Mouse (Mus musculus) hindbrain, embryonic 13.5 days (tissue): Measurements from ENCODE around the gene Dand5. TPM values are rescaled to one million over a fixed set of nuclear protein-coding genes. Genes with fewer than 3 reads are reported as not detected.
A peak's percentile ranks its signal among the peaks of the same experiment; 100 is the strongest.

Source experiments
- ATAC-seq: fragments of 200-750 bp; cut with Nextera tagmentation; 2 replicates; pipeline ENCODE4 v1.8.0; 2017; ENCODE audit warnings: moderate TSS enrichment; ENCODE audit not compliant: low FRiP score
- H3K27ac ChIP-seq: fragments of 300-500 bp; sonication (generic); 2 replicates; pipeline ENCODE4 v1.5.1; 2015; ENCODE audit warnings: inconsistent platforms, mild to moderate bottlenecking, moderate library complexity
- H3K27me3 ChIP-seq: fragments of 300-500 bp; sonication (generic); 2 replicates; pipeline ENCODE4 v1.6.1; 2015; ENCODE audit warnings: mild to moderate bottlenecking, inconsistent platforms
- H3K36me3 ChIP-seq: fragments of 300-500 bp; sonication (generic); 2 replicates; pipeline ENCODE4 v1.6.1; 2015; ENCODE audit warnings: mild to moderate bottlenecking, inconsistent platforms
- H3K4me1 ChIP-seq: fragments of 300-500 bp; sonication (generic); replicated peaks from 2 replicates; pipeline ENCODE4 v1.6.1; 2015; ENCODE audit warnings: inconsistent platforms
- H3K4me2 ChIP-seq: fragments of 300-500 bp; sonication (generic); 2 replicates; pipeline ENCODE4 v1.6.1; 2015; ENCODE audit warnings: inconsistent platforms, mild to moderate bottlenecking, moderate library complexity
- H3K4me3 ChIP-seq: fragments of 300-500 bp; sonication (generic); 2 replicates; pipeline ENCODE4 v1.5.1; 2015; ENCODE audit warnings: mild to moderate bottlenecking, inconsistent platforms
- H3K9ac ChIP-seq: fragments of 300-500 bp; sonication (generic); 2 replicates; pipeline ENCODE4 v1.6.1; 2015; ENCODE audit warnings: mild to moderate bottlenecking, inconsistent platforms
- H3K9me3 ChIP-seq: fragments of 300-500 bp; sonication (generic); 2 replicates; pipeline ENCODE4 v1.6.1; 2016; ENCODE audit warnings: inconsistent platforms
- WGBS: fragments of 180-500 bp; shearing (Covaris S2); methylation state at CpG from one replicate; pipeline ENCODE4 v1.1.7; 2015; 5-methylcytosine and 5-hydroxymethylcytosine counted together
- polyA plus RNA-seq: library from polyadenylated mRNA; unstranded; fragments of >200 nt; fragmentation: Nextera tagmentation; extraction: Ambion mirVana; gene quantifications from 2 replicates; pipeline ENCODE4 v1.2.1, GENCODE M21; 2015

The Dand5 gene
- polyA plus RNA-seq, 1 experiment from 2014 or later, result 11.5 TPM

DNA sequence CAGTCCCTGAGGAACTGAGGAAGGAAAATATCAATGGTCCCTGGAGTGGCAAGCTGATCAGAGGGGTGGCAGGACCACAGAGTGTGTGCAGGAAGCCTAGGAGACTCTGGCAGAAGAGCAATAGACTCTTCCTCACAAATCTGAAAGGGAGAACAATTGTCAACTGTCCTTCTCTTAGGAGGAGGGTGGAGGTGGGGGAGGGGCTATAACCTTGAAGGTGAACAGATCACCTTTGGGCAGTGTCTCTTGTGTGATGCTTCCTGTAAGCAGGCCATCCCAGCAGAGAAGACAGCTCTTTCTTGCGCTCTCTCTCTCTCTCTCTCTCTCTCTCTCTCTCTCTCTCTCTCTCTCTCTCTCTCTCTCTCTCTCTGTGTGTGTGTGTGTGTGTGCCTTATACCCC, 46.1 kb downstream of the Dand5 start:
- WGBS, result no CpG with 5 or more reads among the region's 1 CpGs
- H3K9me3 ChIP-seq, result no peaks in the 10 kb centered on the region
- peak overlapping the region; percentile 58; the same call in 1 of the 2 replicates for H3K27ac ChIP-seq
- H3K4me2 ChIP-seq, result no peak overlapping the region
- peaks cover 64% of the 10 kb centered on the region for H3K4me1 ChIP-seq
- peaks cover 93% of the 10 kb centered on the region for H3K27me3 ChIP-seq
- no peaks in the 10 kb centered on the region for H3K36me3 ChIP-seq
- ATAC-seq, result no peak
- H3K4me3 ChIP-seq, result no peak overlapping the region
- H3K9ac ChIP-seq, result no peak overlapping the region

DNA sequence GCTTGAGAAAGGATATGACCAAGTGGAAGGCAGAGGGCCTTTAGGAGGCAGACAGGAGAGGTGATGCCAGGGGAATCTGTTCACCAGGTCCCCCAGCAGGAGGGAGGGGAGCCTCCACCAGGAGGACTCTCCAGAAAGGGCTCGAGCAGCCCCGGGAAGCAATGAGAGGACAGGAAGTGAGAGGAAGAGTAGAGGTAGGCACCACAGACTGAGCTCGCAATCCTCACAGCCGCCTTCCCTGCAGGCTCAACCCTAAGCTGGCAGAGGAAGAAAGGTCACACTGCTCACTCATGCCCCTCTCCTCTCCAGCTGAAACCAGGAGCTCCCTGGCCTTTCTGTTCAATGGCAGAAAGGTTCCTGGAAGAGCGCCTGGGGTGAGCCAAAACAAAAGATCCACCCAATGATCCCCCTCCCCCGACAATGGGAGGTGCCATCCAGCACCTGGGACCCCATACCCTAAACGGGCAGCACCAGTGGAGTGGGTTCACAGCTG, 47.0 kb downstream of the Dand5 start:
- Histone ChIP-seq H3K9ac (peak overlapping the region; percentile 60), H3K27me3 (peaks cover 93% of the 10 kb centered on the region), H3K9me3 (no peaks in the 10 kb centered on the region), H3K4me2 (peak overlapping the region; percentile 49), H3K27ac (peak overlapping the region; percentile 91), H3K4me1 (peaks cover 67% of the 10 kb centered on the region), H3K36me3 (no peaks in the 10 kb centered on the region), H3K4me3 (peak overlapping the region; percentile 4; the same call in 1 of the 2 replicates)
- WGBS, result 7% methylated on average over 7 of the region's 7 CpGs
- no peak for ATAC-seq

DNA sequence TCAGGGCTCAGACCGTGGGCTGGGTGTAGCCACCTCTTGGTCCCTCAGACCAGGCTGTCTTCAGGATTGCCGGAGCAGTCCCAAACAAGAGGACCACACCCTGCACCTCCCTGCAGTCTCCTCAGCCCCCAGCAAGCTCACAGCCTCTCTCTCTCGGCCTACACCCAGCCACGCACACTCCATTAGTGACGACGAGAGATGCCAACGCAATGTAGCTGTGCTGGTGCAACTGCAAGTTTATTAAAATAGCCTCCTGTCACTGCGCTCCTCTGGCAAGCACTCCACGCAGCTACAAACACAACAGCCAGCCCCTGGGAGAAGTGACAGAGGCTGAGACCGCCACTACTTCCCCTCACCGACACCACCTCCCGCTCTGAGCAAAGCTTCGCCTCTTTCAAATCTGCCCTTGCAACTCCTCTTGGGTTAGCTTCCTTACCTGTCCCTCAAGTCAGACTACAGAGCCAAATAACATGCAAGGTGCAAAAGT, 47.5 kb downstream of the Dand5 start:
- peak; percentile 13; the same call in 1 of the 2 replicates for ATAC-seq
- Histone ChIP-seq H3K4me2 (peak overlapping the region; percentile 49), H3K27me3 (peaks cover 94% of the 10 kb centered on the region), H3K9me3 (no peaks in the 10 kb centered on the region), H3K4me1 (peaks cover 69% of the 10 kb centered on the region), H3K4me3 (0 out of 2 replicates have a peak overlapping the region, but pooled peaks have one; percentile 4), H3K9ac (peak overlapping the region; percentile 60), H3K36me3 (no peaks in the 10 kb centered on the region), H3K27ac (peak overlapping the region; percentile 91)
- WGBS, result 3% methylated on average over 13 of the region's 13 CpGs

DNA sequence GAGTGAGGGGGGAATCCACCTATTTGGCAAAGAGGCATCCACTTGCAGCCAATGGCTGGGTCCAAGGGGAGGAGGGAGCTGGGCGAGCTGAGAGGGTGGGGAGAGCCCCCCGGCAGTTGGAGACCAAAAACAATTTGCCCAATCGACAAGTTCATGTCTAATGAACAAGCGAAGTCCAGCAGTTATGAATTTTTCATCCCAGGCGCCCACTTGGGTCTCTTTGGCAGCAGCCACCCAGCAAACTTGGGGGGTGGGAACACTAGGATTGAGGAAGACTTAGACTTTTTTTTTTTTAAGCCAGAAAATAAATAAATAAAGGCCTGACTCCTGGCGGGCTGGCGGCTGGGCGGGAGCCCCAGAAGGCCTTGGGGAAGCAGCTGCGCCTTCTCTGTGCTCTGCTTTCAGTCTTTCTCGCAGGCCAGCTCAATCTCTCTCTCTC, 48.1 kb downstream of the Dand5 start:
- WGBS, result 0% methylated on average over 10 of the region's 10 CpGs
- ATAC-seq, result peak; percentile 63; the same call in 1 of the 2 replicates
- Histone ChIP-seq H3K9me3 (no peaks in the 10 kb centered on the region), H3K27me3 (peaks cover 94% of the 10 kb centered on the region), H3K4me3 (no peak overlapping the region), H3K27ac (peak overlapping the region; percentile 91), H3K4me1 (peaks cover 65% of the 10 kb centered on the region), H3K4me2 (peak overlapping the region; percentile 49), H3K9ac (no peak overlapping the region), H3K36me3 (no peaks in the 10 kb centered on the region)

DNA sequence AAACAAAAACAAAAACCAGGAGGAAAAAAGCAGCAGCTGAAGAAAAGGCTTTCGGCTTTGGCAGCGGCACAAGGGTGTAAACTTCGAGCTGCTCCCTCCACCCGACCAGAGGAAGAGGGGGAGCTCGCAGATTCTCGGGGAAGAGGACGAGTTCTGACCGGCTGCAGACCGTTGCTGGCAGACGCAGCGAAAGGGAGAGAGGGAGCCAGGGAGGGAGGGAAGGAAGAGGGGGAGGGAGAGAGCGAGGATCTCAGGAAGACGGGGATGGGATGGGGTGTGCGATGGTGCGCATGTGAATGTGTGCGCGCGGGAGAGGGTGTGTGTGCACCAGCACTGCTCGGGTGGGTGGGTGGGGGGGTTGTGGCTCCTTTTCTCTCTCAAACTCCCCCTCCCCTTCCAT, 48.8 kb downstream of the Dand5 start:
- Histone ChIP-seq H3K27me3 (peaks cover 94% of the 10 kb centered on the region), H3K4me1 (peaks cover 59% of the 10 kb centered on the region), H3K4me3 (peak overlapping the region; percentile 36), H3K36me3 (no peaks in the 10 kb centered on the region), H3K9me3 (no peaks in the 10 kb centered on the region), H3K9ac (peak overlapping the region; percentile 56; the same call in 1 of the 2 replicates), H3K4me2 (peak overlapping the region; percentile 49), H3K27ac (peak overlapping the region; percentile 91)
- 0% methylated on average over 19 of the region's 19 CpGs for WGBS
- peak; percentile 76 for ATAC-seq

DNA sequence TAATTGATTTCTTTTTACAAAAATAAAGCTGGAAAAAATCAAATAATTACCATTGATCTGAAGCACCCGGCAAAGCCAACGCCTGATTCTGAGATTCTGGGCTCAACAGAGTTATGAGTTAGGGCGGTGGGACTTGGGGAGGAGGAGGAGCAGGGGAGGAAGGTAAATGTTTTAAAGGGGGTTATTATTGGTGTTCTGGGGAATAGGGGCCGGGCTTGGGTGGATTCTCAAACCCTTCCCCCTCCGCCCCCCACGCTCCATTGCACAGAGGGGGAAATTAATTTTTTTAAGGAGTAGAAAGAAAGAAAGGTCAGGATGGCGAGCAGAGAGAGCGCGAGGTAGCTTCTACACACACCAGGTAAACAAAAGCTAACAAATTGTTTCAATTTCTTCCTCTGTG, 49.3 kb downstream of the Dand5 start:
- Histone ChIP-seq H3K9me3 (no peaks in the 10 kb centered on the region), H3K4me3 (peak overlapping the region; percentile 36), H3K9ac (peak overlapping the region; percentile 56; the same call in 1 of the 2 replicates), H3K4me1 (peaks cover 55% of the 10 kb centered on the region), H3K27me3 (peaks cover 94% of the 10 kb centered on the region), H3K27ac (peak overlapping the region; percentile 91), H3K36me3 (no peaks in the 10 kb centered on the region), H3K4me2 (peak overlapping the region; percentile 49)
- no peak for ATAC-seq
- WGBS, result 2% methylated on average over 9 of the region's 9 CpGs

DNA sequence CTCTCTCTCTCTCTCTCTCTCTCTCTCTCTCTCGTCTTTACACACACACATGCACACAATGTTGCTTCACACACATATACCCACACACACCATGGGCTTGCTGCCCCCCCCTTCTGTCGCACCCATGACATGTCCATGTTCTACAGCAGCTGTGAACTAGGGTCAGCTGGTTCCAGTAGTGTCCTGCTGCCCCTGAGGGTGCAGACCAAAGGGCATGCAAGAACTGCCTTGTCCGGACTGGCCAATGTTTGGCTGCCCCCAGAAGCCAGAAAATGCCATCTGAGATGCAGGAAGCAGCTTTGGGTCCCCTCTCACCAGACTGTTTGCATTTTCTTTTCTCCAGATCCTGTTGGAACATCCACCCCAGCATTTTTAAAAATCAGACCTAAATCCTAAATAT, 50.0 kb downstream of the Dand5 start:
- ATAC-seq, result no peak
- Histone ChIP-seq H3K9me3 (no peaks in the 10 kb centered on the region), H3K27me3 (peaks cover 94% of the 10 kb centered on the region), H3K9ac (peak overlapping the region; percentile 39; the same call in 1 of the 2 replicates), H3K4me1 (peaks cover 50% of the 10 kb centered on the region), H3K36me3 (no peaks in the 10 kb centered on the region), H3K4me3 (peak overlapping the region; percentile 36), H3K27ac (peak overlapping the region; percentile 58), H3K4me2 (peak overlapping the region; percentile 49)
- WGBS, result 2% methylated on average over 3 of the region's 3 CpGs

DNA sequence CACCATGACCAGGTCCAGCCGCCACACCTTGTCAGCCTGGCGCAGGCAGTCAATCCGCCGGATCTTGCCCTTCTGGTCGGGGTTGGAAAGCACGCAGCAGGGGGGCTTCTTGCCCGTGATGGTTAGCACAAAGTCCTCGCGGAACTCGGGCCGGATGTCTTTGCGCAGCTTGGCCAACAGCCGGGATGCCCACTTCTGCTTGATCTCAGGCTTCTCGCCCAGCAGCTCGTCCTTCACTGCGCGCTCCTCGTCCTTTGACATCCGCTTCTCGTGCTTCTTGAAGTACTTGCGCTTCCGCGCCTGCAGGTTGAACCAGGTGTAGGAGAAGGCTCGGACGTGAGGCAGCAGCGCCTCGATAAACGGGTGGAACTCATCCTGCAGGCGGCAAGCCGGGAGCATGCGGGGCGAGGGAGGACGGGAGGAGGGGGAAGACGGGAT, 50.7 kb downstream of the Dand5 start:
- Histone ChIP-seq H3K4me1 (peaks cover 55% of the 10 kb centered on the region), H3K9me3 (no peaks in the 10 kb centered on the region), H3K27ac (peak overlapping the region; percentile 48; the same call in 1 of the 2 replicates), H3K9ac (peak overlapping the region; percentile 65), H3K4me2 (peak overlapping the region; percentile 49), H3K27me3 (peaks cover 94% of the 10 kb centered on the region), H3K36me3 (no peaks in the 10 kb centered on the region), H3K4me3 (peak overlapping the region; percentile 36)
- ATAC-seq, result no peak
- WGBS, result 6% methylated on average over 34 of the region's 34 CpGs

DNA sequence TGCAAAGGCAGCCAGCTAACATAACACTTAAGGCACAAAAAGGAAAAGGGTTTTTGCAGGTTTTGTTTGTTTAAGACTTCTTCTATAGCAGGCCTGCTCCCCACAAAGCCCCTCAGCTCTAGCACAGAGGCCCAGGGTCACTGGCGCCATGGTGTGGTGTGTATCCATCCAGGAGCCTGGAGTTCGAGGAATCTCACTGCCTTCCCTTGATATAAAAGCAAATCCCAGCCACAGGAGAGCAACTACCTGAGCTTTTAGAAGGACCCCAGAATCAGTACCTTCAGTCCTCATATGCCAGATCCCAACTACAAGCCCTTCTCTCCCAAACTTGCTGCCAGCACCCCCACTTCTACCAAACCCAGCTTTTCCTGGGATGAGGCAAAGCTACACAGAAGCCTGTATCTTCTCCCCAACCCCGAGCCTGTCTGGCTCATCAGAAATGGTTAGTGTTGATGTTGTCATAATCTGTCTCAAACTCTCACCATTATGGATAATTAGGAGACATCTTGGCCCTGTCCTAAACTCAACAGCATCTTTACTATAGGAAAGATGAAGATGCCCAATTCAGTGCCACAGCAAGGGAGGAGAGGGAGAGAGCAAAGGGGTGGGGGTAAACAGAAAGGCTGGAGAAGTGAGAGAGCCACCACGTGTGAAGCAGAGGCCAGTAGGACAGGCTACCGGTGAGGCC, 51.5 kb downstream of the Dand5 start:
- Histone ChIP-seq H3K9ac (peak overlapping the region; percentile 65), H3K27ac (no peak overlapping the region), H3K4me2 (peak overlapping the region; percentile 49), H3K9me3 (no peaks in the 10 kb centered on the region), H3K36me3 (no peaks in the 10 kb centered on the region), H3K4me3 (peak overlapping the region; percentile 36), H3K27me3 (peaks cover 94% of the 10 kb centered on the region), H3K4me1 (peaks cover 58% of the 10 kb centered on the region)
- ATAC-seq, result no peak
- 20% methylated on average over 5 of the region's 5 CpGs for WGBS

DNA sequence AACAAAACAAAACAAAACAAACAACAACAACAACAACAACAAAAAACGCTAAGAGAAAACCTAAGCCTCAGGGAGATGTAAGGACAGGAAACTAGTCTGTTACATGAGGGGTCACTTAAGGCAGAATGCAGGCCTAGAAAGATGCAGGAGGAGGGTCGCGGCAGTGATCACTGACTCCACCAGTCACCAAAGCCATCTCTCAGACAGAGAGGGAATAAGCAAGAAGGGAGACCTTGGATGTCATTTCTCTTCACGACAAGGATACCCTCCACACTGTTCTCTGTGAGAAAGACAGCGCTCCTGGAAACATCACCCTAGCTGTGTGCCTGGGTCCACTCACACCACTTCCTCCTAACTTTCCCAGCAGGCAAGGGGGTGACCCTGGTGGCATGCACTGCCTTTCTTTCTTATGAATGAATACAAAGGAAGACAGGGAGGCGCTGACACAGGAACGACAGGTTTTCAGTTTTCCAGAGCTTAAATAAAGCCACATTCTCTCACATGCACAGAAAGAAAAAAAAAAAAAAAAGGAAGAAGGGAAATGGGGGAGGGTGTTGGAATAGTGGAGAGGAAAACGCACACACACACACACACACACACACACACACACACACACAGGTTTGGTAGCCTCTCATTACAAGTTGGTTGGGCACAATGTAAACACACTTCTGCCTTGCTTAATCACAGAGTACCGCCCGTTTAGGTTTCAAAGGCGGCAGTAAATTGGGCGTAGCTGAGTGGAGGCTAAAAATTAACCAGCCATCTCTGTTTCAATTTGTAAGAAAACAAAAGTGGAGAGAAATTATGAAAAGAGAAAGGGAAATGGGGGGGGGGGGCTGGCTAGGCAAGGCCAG, 52.3 kb downstream of the Dand5 start:
- H3K4me3 ChIP-seq, result peak overlapping the region; percentile 36
- H3K4me2 ChIP-seq, result peak overlapping the region; percentile 49
- H3K36me3 ChIP-seq, result no peaks in the 10 kb centered on the region
- H3K27me3 ChIP-seq, result peaks cover 94% of the 10 kb centered on the region
- ATAC-seq, result no peak
- peaks cover 58% of the 10 kb centered on the region for H3K4me1 ChIP-seq
- 27% methylated on average over 12 of the region's 12 CpGs for WGBS
- peak overlapping the region; percentile 65 for H3K9ac ChIP-seq
- 0 out of 2 replicates have a peak overlapping the region, but pooled peaks have one; percentile 12 for H3K27ac ChIP-seq
- H3K9me3 ChIP-seq, result no peaks in the 10 kb centered on the region

DNA sequence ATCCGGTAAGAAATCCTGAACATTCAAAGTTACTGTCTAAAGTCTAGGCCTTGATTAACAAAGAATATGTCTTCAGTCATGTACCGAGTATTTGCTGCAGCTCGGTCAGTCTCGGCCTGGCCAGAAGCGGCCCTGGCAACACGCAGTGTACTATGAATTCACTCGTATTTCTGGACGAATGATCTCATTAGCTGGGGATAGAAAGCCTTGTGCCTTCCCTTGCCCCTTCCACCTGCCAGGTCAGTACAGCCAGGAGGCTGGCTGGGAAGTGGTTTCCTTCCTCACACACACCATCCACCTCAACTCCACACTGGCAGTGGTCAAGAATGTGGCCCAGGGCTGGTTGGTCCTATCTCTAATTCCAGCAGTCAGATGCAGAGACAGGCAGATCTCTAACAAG, 53.3 kb downstream of the Dand5 start:
- 78% methylated on average over 8 of the region's 8 CpGs for WGBS
- no peak overlapping the region for H3K9ac ChIP-seq
- ATAC-seq, result no peak
- peaks cover 60% of the 10 kb centered on the region for H3K4me1 ChIP-seq
- H3K4me2 ChIP-seq, result peak overlapping the region; percentile 49
- no peak overlapping the region for H3K27ac ChIP-seq
- H3K27me3 ChIP-seq, result peaks cover 96% of the 10 kb centered on the region
- no peaks in the 10 kb centered on the region for H3K36me3 ChIP-seq
- H3K9me3 ChIP-seq, result no peaks in the 10 kb centered on the region
- peak overlapping the region; percentile 15; the same call in 1 of the 2 replicates for H3K4me3 ChIP-seq
